Mouse (Mus musculus): ENCODE measurements around the gene Nmnat3. TPM values are rescaled to one million over a fixed set of nuclear protein-coding genes. Genes with fewer than 3 reads are reported as not detected.

Nmnat3 gene
- total and polyA plus RNA-seq, 3 experiments: 8.1 to 9.3 (median 9.2) TPM

DNA sequence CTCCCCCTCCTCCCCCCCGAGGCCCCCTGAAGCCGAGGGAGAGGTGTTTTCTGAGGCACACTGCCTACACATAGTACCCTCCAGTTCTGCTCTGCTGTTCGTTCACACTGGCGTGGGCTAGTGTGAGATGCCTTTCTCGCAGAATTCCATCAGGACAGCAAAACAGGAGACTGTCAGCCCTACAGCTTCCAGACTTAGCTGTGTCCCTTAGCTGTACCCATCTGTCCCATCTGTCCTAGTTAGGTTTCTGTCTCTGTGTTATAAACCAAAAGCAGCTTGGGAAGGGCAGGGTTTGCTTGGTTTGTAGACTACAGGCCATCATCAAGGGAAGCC is 101.4 kb downstream of the Nmnat3 start:
- Histone ChIP-seq H3K36me3 (replicated peaks in 1 of 2; ENCODE audit: control insufficient read depth in 1 of 2, insufficient read depth in 1 of 2, low read length in 1 of 2) (peaks cover 0 to 29% of the 10 kb centered on the region in 2 experiments), H3K27ac (ENCODE audit: insufficient read depth, low read depth) (no peak overlapping the region), H3K27me3 (replicated peaks) (no peaks in the 10 kb centered on the region), H3K4me1 (ENCODE audit: control insufficient read depth in 1 of 2, insufficient read depth in 2 of 2) (peaks cover 0 to 28% of the 10 kb centered on the region in 2 experiments; a peak in 2 of 4 replicates), H3K4me2 (ENCODE audit: insufficient read depth, low read depth, poor library complexity, severe bottlenecking) (no peak overlapping the region), H3K9me3 (replicated peaks; ENCODE audit: low read length) (no peaks in the 10 kb centered on the region), H3K79me2 (replicated peaks; ENCODE audit: control insufficient read depth, extremely low read depth, insufficient read depth, poor library complexity, severe bottlenecking) (no peaks in the 10 kb centered on the region), H3K9ac (ENCODE audit: insufficient read depth, low read depth) (no peak overlapping the region), H3K4me3 (replicated peaks in 1 of 3; ENCODE audit: low read depth in 2 of 3, low read length in 2 of 3, poor library complexity in 1 of 3) (no peak overlapping the region)
- TF ChIP-seq MYC (IDR thresholded peaks at IDR 0.05; ENCODE audit: low read depth, low read length): no peak
- TF ChIP-seq NRF1 (IDR thresholded peaks at IDR 0.05; ENCODE audit: low read depth, low read length): no peak
- TF ChIP-seq CHD1 (IDR thresholded peaks at IDR 0.05; ENCODE audit: low read depth, low read length): no peak
- TF ChIP-seq ZKSCAN1 (IDR thresholded peaks at IDR 0.05; ENCODE audit: borderline replicate concordance, low read depth, low read length): no peak
- no peak for TF ChIP-seq HCFC1 (IDR thresholded peaks at IDR 0.05; ENCODE audit: low read depth, low read length)
- dilution Hi-C loops (cut with MboI; ENCODE audit: extremely low pct_ligation_motif_present, extremely low pct_unique_long_range_greater_than_20kb, low sequenced_read_pairs) (no loop called here), in situ Hi-C loops (cut with MboI; ENCODE audit: low pct_ligation_motif_present, low pct_unique_long_range_greater_than_20kb, low sequenced_read_pairs) (no loop called here)
- DNase-seq (ENCODE audit: extremely low read depth): no peak

GRCm38 (mm10) chr9:98393496-98393895 is 106.3 kb downstream of the Nmnat3 start:
- Histone ChIP-seq H3K27me3 (replicated peaks) (no peaks in the 10 kb centered on the region), H3K79me2 (replicated peaks; ENCODE audit: control insufficient read depth, extremely low read depth, insufficient read depth, poor library complexity, severe bottlenecking) (no peaks in the 10 kb centered on the region), H3K9ac (ENCODE audit: insufficient read depth, low read depth) (no peak overlapping the region), H3K36me3 (replicated peaks in 1 of 2; ENCODE audit: control insufficient read depth in 1 of 2, insufficient read depth in 1 of 2, low read length in 1 of 2) (peaks cover 0 to 14% of the 10 kb centered on the region in 2 experiments), H3K4me1 (ENCODE audit: control insufficient read depth in 1 of 2, insufficient read depth in 2 of 2) (peaks cover 0 to 28% of the 10 kb centered on the region in 2 experiments; a peak in 2 of 4 replicates), H3K4me2 (ENCODE audit: insufficient read depth, low read depth, poor library complexity, severe bottlenecking) (no peak overlapping the region), H3K4me3 (replicated peaks in 1 of 3; ENCODE audit: low read depth in 2 of 3, low read length in 2 of 3, poor library complexity in 1 of 3) (no peak overlapping the region), H3K9me3 (replicated peaks; ENCODE audit: low read length) (no peaks in the 10 kb centered on the region), H3K27ac (ENCODE audit: insufficient read depth, low read depth) (no peak overlapping the region)
- dilution Hi-C loops (cut with MboI; ENCODE audit: extremely low pct_ligation_motif_present, extremely low pct_unique_long_range_greater_than_20kb, low sequenced_read_pairs) (no loop called here), in situ Hi-C loops (cut with MboI; ENCODE audit: low pct_ligation_motif_present, low pct_unique_long_range_greater_than_20kb, low sequenced_read_pairs) (no loop called here)
- no peak for TF ChIP-seq MEF2A (IDR thresholded peaks at IDR 0.05; ENCODE audit: borderline replicate concordance, low read depth, low read length)
- TF ChIP-seq MYC (IDR thresholded peaks at IDR 0.05; ENCODE audit: low read depth, low read length): no peak
- no peak for TF ChIP-seq TCF12 (IDR thresholded peaks at IDR 0.05; ENCODE audit: low read depth, low read length)
- no peak for TF ChIP-seq E2F4 (IDR thresholded peaks at IDR 0.05; ENCODE audit: insufficient replicate concordance, low read depth, low read length)
- TF ChIP-seq JUN (IDR thresholded peaks at IDR 0.05; ENCODE audit: insufficient read depth, low read depth, low read length): no peak
- TF ChIP-seq RCOR1 (conservative IDR thresholded peaks at IDR 0.05; ENCODE audit: low read depth, low read length): no peak
- no peak for TF ChIP-seq MAFK (IDR thresholded peaks at IDR 0.05; ENCODE audit: insufficient replicate concordance, low read length)
- TF ChIP-seq ELF1 (IDR thresholded peaks at IDR 0.05; ENCODE audit: low read depth, low read length): no peak
- no peak for TF ChIP-seq SMC3 (IDR thresholded peaks at IDR 0.05; ENCODE audit: low read depth, low read length)
- no peak for DNase-seq (ENCODE audit: extremely low read depth)

GRCm38 (mm10) chr9:98397211-98397610 is 110.0 kb downstream of the Nmnat3 start:
- dilution Hi-C loops (cut with MboI; ENCODE audit: extremely low pct_ligation_motif_present, extremely low pct_unique_long_range_greater_than_20kb, low sequenced_read_pairs): no loop called here
- no peak overlapping the region for H3K4me3 ChIP-seq (replicated peaks in 1 of 3; ENCODE audit: low read depth in 2 of 3, low read length in 2 of 3, poor library complexity in 1 of 3)
- in situ Hi-C loops (cut with MboI; ENCODE audit: low pct_ligation_motif_present, low pct_unique_long_range_greater_than_20kb, low sequenced_read_pairs): no loop called here
- no peak overlapping the region for H3K9ac ChIP-seq (ENCODE audit: insufficient read depth, low read depth)
- no peaks in the 10 kb centered on the region for H3K79me2 ChIP-seq (replicated peaks; ENCODE audit: control insufficient read depth, extremely low read depth, insufficient read depth, poor library complexity, severe bottlenecking)
- H3K36me3 ChIP-seq (replicated peaks in 1 of 2; ENCODE audit: control insufficient read depth in 1 of 2, insufficient read depth in 1 of 2, low read length in 1 of 2): peaks cover 0 to 17% of the 10 kb centered on the region in 2 experiments
- H3K27me3 ChIP-seq (replicated peaks): no peaks in the 10 kb centered on the region
- TF ChIP-seq MAFK (IDR thresholded peaks at IDR 0.05; ENCODE audit: insufficient replicate concordance, low read length): no peak
- TF ChIP-seq E2F4 (IDR thresholded peaks at IDR 0.05; ENCODE audit: insufficient replicate concordance, low read depth, low read length): no peak
- TF ChIP-seq SIN3A (IDR thresholded peaks at IDR 0.05; ENCODE audit: low read length): no peak
- TF ChIP-seq MAX (IDR thresholded peaks at IDR 0.05; ENCODE audit: low read length): no peak
- TF ChIP-seq CTCF (conservative IDR thresholded peaks at IDR 0.05 in 1 of 2, IDR thresholded peaks at IDR 0.05 in 1 of 2; ENCODE audit: low read depth in 2 of 2, low read length in 2 of 2): no peak
- no peak for TF ChIP-seq TBP (conservative IDR thresholded peaks at IDR 0.05; ENCODE audit: low read depth, low read length)
- no peak for TF ChIP-seq ZNF384 (IDR thresholded peaks at IDR 0.05; ENCODE audit: low read depth, low read length)
- TF ChIP-seq CHD2 (IDR thresholded peaks at IDR 0.05; ENCODE audit: low read length): no peak
- TF ChIP-seq PAX5 (IDR thresholded peaks at IDR 0.05; ENCODE audit: low read length): no peak
- TF ChIP-seq ETS1 (conservative IDR thresholded peaks at IDR 0.05; ENCODE audit: low read depth, low read length): no peak
- TF ChIP-seq MYC (IDR thresholded peaks at IDR 0.05; ENCODE audit: low read depth, low read length): no peak
- no peak for TF ChIP-seq ZC3H11A (IDR thresholded peaks at IDR 0.05; ENCODE audit: low read depth, low read length)
- TF ChIP-seq MEF2A (IDR thresholded peaks at IDR 0.05; ENCODE audit: borderline replicate concordance, low read depth, low read length): no peak
- TF ChIP-seq ELF1 (IDR thresholded peaks at IDR 0.05; ENCODE audit: low read depth, low read length): no peak
- TF ChIP-seq MXI1 (IDR thresholded peaks at IDR 0.05; ENCODE audit: low read depth, low read length): no peak
- TF ChIP-seq HCFC1 (IDR thresholded peaks at IDR 0.05; ENCODE audit: low read depth, low read length): no peak
- no peaks in the 10 kb centered on the region for H3K4me1 ChIP-seq (ENCODE audit: control insufficient read depth in 1 of 2, insufficient read depth in 2 of 2)
- H3K9me3 ChIP-seq (replicated peaks; ENCODE audit: low read length): no peaks in the 10 kb centered on the region
- no peak overlapping the region for H3K27ac ChIP-seq (ENCODE audit: insufficient read depth, low read depth)
- H3K4me2 ChIP-seq (ENCODE audit: insufficient read depth, low read depth, poor library complexity, severe bottlenecking): no peak overlapping the region
- no peak for DNase-seq (ENCODE audit: extremely low read depth)

Data from CH12.LX (cell line).